Mouse (Mus musculus) heart, postnatal 10 days (tissue): ENCODE results near the gene Clmp. TPM values are rescaled to one million over a fixed set of nuclear protein-coding genes. Genes with fewer than 3 reads are reported as not detected.

Source experiments
- DNase-seq, 2 experiments: peaks; one replicate each; pipeline ENCODE4 v3.0.0; 2021
- intact Hi-C: fragments of 180-260 bp; cut with DNase I; formaldehyde crosslinking; loops from one replicate; pipeline ENCODE4 v1.15.1; 2025
- total RNA-seq, 2 experiments: library from RNA; stranded (reverse); gene quantifications; 2 replicates each; pipeline ENCODE4 v1.2.3; 2021

The Clmp gene
- total RNA-seq, 2 experiments from 2014 or later, result 4.8 to 7.8 TPM

- no peak for DNase-seq
- intact Hi-C loops, result no loop called here
Observed at GRCm38 (mm10) chr9:40727824-40728495, 42.2 kb downstream of the Clmp start.

GRCm38 (mm10) chr9:40730302-40730700 is 44.5 kb downstream of the Clmp start:
- intact Hi-C loops, result no loop called here
- no peak for DNase-seq

- DNase-seq, result peak; percentile 81 to 82
- intact Hi-C loops, result no loop called here
Observed at GRCm38 (mm10) chr9:40730701-40731590, 45.2 kb downstream of the Clmp start.

GRCm38 (mm10) chr9:40731591-40732048 is 45.9 kb downstream of the Clmp start:
- DNase-seq, result no peak
- intact Hi-C loops, result no loop called here

GRCm38 (mm10) chr9:40732302-40732701 is 46.5 kb downstream of the Clmp start:
- intact Hi-C loops, result no loop called here
- no peak for DNase-seq

GRCm38 (mm10) chr9:40737117-40737516 is 51.4 kb downstream of the Clmp start:
- intact Hi-C loops, result no loop called here
- no peak for DNase-seq

- no peak for DNase-seq
- intact Hi-C loops, result no loop called here
Observed at GRCm38 (mm10) chr9:40743525-40744034, 57.8 kb downstream of the Clmp start.

GRCm38 (mm10) chr9:40744233-40744632 is 58.5 kb downstream of the Clmp start:
- intact Hi-C loops, result no loop called here
- DNase-seq, result no peak

- no peak for DNase-seq
- intact Hi-C loops, result no loop called here
Observed at GRCm38 (mm10) chr9:40746796-40747195, 61.0 kb downstream of the Clmp start.

GRCm38 (mm10) chr9:40747249-40747648 is 61.5 kb downstream of the Clmp start:
- no peak for DNase-seq
- intact Hi-C loops, result no loop called here

- intact Hi-C loops, result loop anchor here (1.0 to 5.0 kb wide), 3 partner anchors 114 to 333 kb away; no protein-coding TSS in a partner anchor
- peak; percentile 58 to 69 for DNase-seq
Observed at GRCm38 (mm10) chr9:40749832-40750620, 64.3 kb downstream of the Clmp start.

GRCm38 (mm10) chr9:40751749-40752148 is 66.0 kb downstream of the Clmp start:
- intact Hi-C loops, result loop anchor here (5.0 kb wide), 2 partner anchors 134 to 334 kb away; no protein-coding TSS in a partner anchor
- DNase-seq, result no peak

- intact Hi-C loops, result no loop called here
- peak; percentile 68 to 78 for DNase-seq
Observed at GRCm38 (mm10) chr9:40756401-40756800, 70.6 kb downstream of the Clmp start.

GRCm38 (mm10) chr9:40757105-40757626 is 71.4 kb downstream of the Clmp start:
- peak; percentile 69 to 72 for DNase-seq

GRCm38 (mm10) chr9:40757685-40758270 is 72.0 kb downstream of the Clmp start:
- peak; percentile 86 to 88 for DNase-seq
- intact Hi-C loops, result loop anchor here (1.0 kb wide), 1 partner anchor 49 kb away; no protein-coding TSS in a partner anchor

More at GRCm38 (mm10) chr9:40757105-40757626, 71.4 kb downstream of the Clmp start:
- intact Hi-C loops, result loop anchor here (1.0 kb wide), 1 partner anchor 49 kb away; no protein-coding TSS in a partner anchor

- intact Hi-C loops, result no loop called here
- DNase-seq, result no peak
Observed at GRCm38 (mm10) chr9:40762354-40762753, 76.6 kb downstream of the Clmp start.

GRCm38 (mm10) chr9:40764887-40765580 is 79.3 kb downstream of the Clmp start:
- DNase-seq, result no peak
- intact Hi-C loops, result no loop called here

- peak in 1 of 2 experiments; percentile 51 for DNase-seq
- intact Hi-C loops, result no loop called here
Observed at GRCm38 (mm10) chr9:40765581-40765940, 79.8 kb downstream of the Clmp start.

GRCm38 (mm10) chr9:40766058-40766605 is 80.4 kb downstream of the Clmp start:
- no peak for DNase-seq
- intact Hi-C loops, result no loop called here
